Mouse (Mus musculus) liver, embryonic 14.5 days (tissue): Measurements from ENCODE around the gene Gabrb2.

Experiments
- CTCF ChIP-seq: IDR thresholded peaks from 2 replicates; pipeline ENCODE4 v1.5.1; 2016; ENCODE audit warnings: antibody characterized with exemption, low read depth, control low read depth
- EP300 ChIP-seq: IDR thresholded peaks from 2 replicates; pipeline ENCODE4 v1.6.1; 2016; ENCODE audit warnings: antibody characterized with exemption, low read depth

GRCm38 (mm10) chr11:42423231-42423630 lies 3.7 kb downstream of the Gabrb2 start:
- TF ChIP-seq CTCF (peak; percentile 56), EP300 (no peak)
